ENCODE assay signal across 10 mouse cellular contexts in genomic region chr8:94362607-94363239, GRCm38 (mm10). TPM values are rescaled to one million over a fixed set of nuclear protein-coding genes. Genes with fewer than 3 reads are reported as not detected.
DNase-seq lines count a peak whose midpoint lies in the region; ATAC-seq and TF ChIP-seq lines count a peak whose summit lies in the region.
"Had no signal": no experiment of that assay in that cellular context is flagged by ENCODE, and none has a peak within 500 bp of the region (broad histone marks: within the 10 kb centered on the region; RNA-seq: fewer than 3 reads in every experiment).

No protein-coding gene starts in this region.

- H3K4me1 ChIP-seq in cerebellum, adult 2 months (ENCODE audit: control insufficient read depth, insufficient read depth, low read length) = peaks cover 13% of the 10 kb centered on the region
- peaks cover 28% of the 10 kb centered on the region for H3K4me1 ChIP-seq in liver, embryonic 16.5 days (ENCODE audit: control insufficient read depth, low read depth, low read length)
- H3K4me1 ChIP-seq in forebrain, embryonic 10.5 days = 0 out of 2 replicates have a peak, but pooled peaks cover 3% of the 10 kb centered on the region

- H3K9me3 ChIP-seq in liver, embryonic 16.5 days (replicated peaks; ENCODE audit: control insufficient read depth, low read length) = no peaks in the 10 kb centered on the region
- no peaks in the 10 kb centered on the region for H3K9me3 ChIP-seq in forebrain, embryonic 10.5 days

- no peaks in the 10 kb centered on the region for H3K36me3 ChIP-seq in liver, embryonic 16.5 days (ENCODE audit: control insufficient read depth, insufficient read depth)
- H3K36me3 ChIP-seq in forebrain, embryonic 10.5 days (replicated peaks) = no peaks in the 10 kb centered on the region

- no peak overlapping the region for H3K4me2 ChIP-seq in liver, embryonic 16.5 days (ENCODE audit: low read depth, low read length)
- H3K4me2 ChIP-seq: hindbrain, embryonic 14.5 days had no signal

- H3K27ac ChIP-seq in cerebellum, adult 2 months (ENCODE audit: insufficient read depth, low read length) = peak overlapping the region; percentile 0; the same call in 1 of the 2 replicates
- H3K27ac ChIP-seq in liver, embryonic 16.5 days (ENCODE audit: low read length) = peak overlapping the region; percentile 54
- no peak overlapping the region for H3K27ac ChIP-seq in forebrain, embryonic 10.5 days
- H3K27ac ChIP-seq: hindbrain, embryonic 14.5 days had no signal

- TF ChIP-seq POLR2A in cerebellum, adult 2 months (IDR thresholded peaks at IDR 0.05; ENCODE audit: borderline replicate concordance, insufficient read depth, low read length) = no peak

- no peak for TF ChIP-seq CTCF in cerebellum, adult 2 months (IDR thresholded peaks at IDR 0.05; ENCODE audit: borderline replicate concordance, insufficient read depth, low read depth, low read length)

- DNase-seq in cerebellum, adult 2 months = no peak
- no peak for DNase-seq in cerebellum, adult 11-12 months
- peak; percentile 28 to 40 for DNase-seq in urinary bladder, adult 18-20 months (ENCODE audit: low spot score in 2 of 2)
- no peak for DNase-seq in urinary bladder, postnatal 36 days (ENCODE audit: low spot score in 2 of 2)
- DNase-seq in forebrain, embryonic 10.5 days (ENCODE audit: extremely low spot score, low spot score) = no peak
- DNase-seq in layer of hippocampus, adult 8-10 months (ENCODE audit: low spot score in 2 of 2) = no peak
- DNase-seq in layer of hippocampus, postnatal 14 days (ENCODE audit: low spot score in 2 of 2) = no peak

- ATAC-seq in liver, embryonic 16.5 days (ENCODE audit: low read depth) = no peak

- no peak overlapping the region for H3K4me3 ChIP-seq in cerebellum, adult 2 months (replicated peaks; ENCODE audit: insufficient read depth, low read depth, low read length)
- no peak overlapping the region for H3K4me3 ChIP-seq in liver, embryonic 16.5 days (ENCODE audit: low read depth, low read length)
- H3K4me3 ChIP-seq in forebrain, embryonic 10.5 days = no peak overlapping the region

- no peaks in the 10 kb centered on the region for H3K27me3 ChIP-seq in cerebellum, adult 2 months (ENCODE audit: control insufficient read depth, insufficient read depth, low read length)
- no peaks in the 10 kb centered on the region for H3K27me3 ChIP-seq in liver, embryonic 16.5 days (ENCODE audit: control insufficient read depth, insufficient read depth, low read depth, low read length)
- H3K27me3 ChIP-seq in forebrain, embryonic 10.5 days (ENCODE audit: poor library complexity, severe bottlenecking) = no peaks in the 10 kb centered on the region

- 72% methylated on average over 7 of the region's 7 CpGs for WGBS in cerebellum, adult 2 months
- WGBS in liver, embryonic 16.5 days (ENCODE audit: insufficient replicate concordance) = 54% methylated on average over 7 of the region's 7 CpGs
- WGBS in forebrain, embryonic 10.5 days = 82% methylated on average over 7 of the region's 7 CpGs

- no peak overlapping the region for H3K9ac ChIP-seq in liver, embryonic 16.5 days (ENCODE audit: low read depth, low read length)
- H3K9ac ChIP-seq: hindbrain, embryonic 14.5 days had no signal

RNA-seq across cellular contexts. Expression of gene Herpud1, which starts 23.5 kb away (rescaled TPM):
- 119 and 125 TPM in 2 replicates for polyA plus RNA-seq in cerebellum, adult 2 months (2012; rRNA removed)
- polyA plus RNA-seq in liver, embryonic 16.5 days (2015; fragmentation: Nextera tagmentation; extraction: Ambion mirVana) = 197 and 219 TPM in 2 replicates
- 44.9 and 53.0 TPM in 2 replicates for polyA plus RNA-seq in forebrain, embryonic 10.5 days (2016; fragmentation: Nextera tagmentation; extraction: Ambion mirVana)
- 10 to 100 TPM; 53.6 to 81.4 (median 65.6) TPM for total RNA-seq in layer of hippocampus, adult 8-10 months (2022)
- total RNA-seq in layer of hippocampus, postnatal 14 days (2021) = 10 to 100 TPM; 43.9 to 56.6 TPM

RNA-seq across cellular contexts. Expression of gene Slc12a3, which starts 33.7 kb away (rescaled TPM):
- 1.7 and 2.2 TPM in 2 replicates for polyA plus RNA-seq in cerebellum, adult 2 months (2012; rRNA removed)
- polyA plus RNA-seq in liver, embryonic 16.5 days (2015; fragmentation: Nextera tagmentation; extraction: Ambion mirVana) = 0.20 and 0.46 TPM in 2 replicates
- not detected in 2 replicates for polyA plus RNA-seq in forebrain, embryonic 10.5 days (2016; fragmentation: Nextera tagmentation; extraction: Ambion mirVana)
- total RNA-seq in layer of hippocampus, adult 8-10 months (2022) = under 1 TPM; 0.55 to 0.94 (median 0.79) TPM
- under 1 TPM; 0.31 to 0.44 TPM for total RNA-seq in layer of hippocampus, postnatal 14 days (2021)
- polyA plus RNA-seq: C2C12 had no signal

Comparison
In these comparisons a context has a peak if more than half of its experiments do, and no peak if none do; other contexts are left out.
1. DNase-seq: peak in urinary bladder, adult 18-20 months (2 of 2); none in cerebellum, adult 2 months (0 of 2), cerebellum, adult 11-12 months (single experiment), urinary bladder, postnatal 36 days (0 of 2), forebrain, embryonic 10.5 days (single experiment), layer of hippocampus, adult 8-10 months (0 of 2) and layer of hippocampus, postnatal 14 days (0 of 2).